Mouse (Mus musculus): ENCODE results near the gene Nucb1.

The Nucb1 gene

GRCm38 (mm10) chr7:45461781-45462180, 48.4 kb downstream of the Nucb1 start:
- no peak for DNase-seq (ENCODE audit: low spot score in 2 of 2)

- DNase-seq (ENCODE audit: low spot score in 2 of 2) = no peak
These were observed 48.9 kb downstream of the Nucb1 start for GRCm38 (mm10) chr7:45461326-45461725.

- DNase-seq (ENCODE audit: low spot score in 2 of 2) = no peak
These were observed 49.3 kb downstream of the Nucb1 start for GRCm38 (mm10) chr7:45460860-45461314.

- no peak for DNase-seq (ENCODE audit: low spot score in 2 of 2)
These were observed 49.8 kb downstream of the Nucb1 start for GRCm38 (mm10) chr7:45460377-45460776.

- peak; percentile 88 to 93 for DNase-seq (ENCODE audit: low spot score in 2 of 2)
These were observed 50.6 kb downstream of the Nucb1 start, which contains the start of gene Ftl1 for GRCm38 (mm10) chr7:45459564-45460140. Gene Ftl1 (minus strand): TSS chr7:45459884.

GRCm38 (mm10) chr7:45458748-45459563, 51.2 kb downstream of the Nucb1 start:
- DNase-seq (ENCODE audit: low spot score in 2 of 2) = peak in 1 of 2 experiments; percentile 62

GRCm38 (mm10) chr7:45457204-45458060, 52.8 kb downstream of the Nucb1 start:
- DNase-seq (ENCODE audit: low spot score in 2 of 2) = no peak

- no peak for DNase-seq (ENCODE audit: low spot score in 2 of 2)
These were observed 53.4 kb downstream of the Nucb1 start for GRCm38 (mm10) chr7:45456721-45457203.

- no peak for DNase-seq (ENCODE audit: low spot score in 2 of 2)
These were observed 54.1 kb downstream of the Nucb1 start for GRCm38 (mm10) chr7:45455932-45456696.

GRCm38 (mm10) chr7:45454971-45455370, 55.2 kb downstream of the Nucb1 start:
- no peak for DNase-seq (ENCODE audit: low spot score in 2 of 2)

- DNase-seq (ENCODE audit: low spot score in 2 of 2) = peak; percentile 79 to 83
These were observed 58.7 kb downstream of the Nucb1 start for GRCm38 (mm10) chr7:45451344-45451982.

- DNase-seq (ENCODE audit: low spot score in 2 of 2) = no peak
These were observed 60.2 kb downstream of the Nucb1 start for GRCm38 (mm10) chr7:45449974-45450373.

- DNase-seq (ENCODE audit: low spot score in 2 of 2) = no peak
These were observed 62.7 kb downstream of the Nucb1 start for GRCm38 (mm10) chr7:45447325-45447990.

GRCm38 (mm10) chr7:45446589-45446988, 63.6 kb downstream of the Nucb1 start:
- DNase-seq (ENCODE audit: low spot score in 2 of 2) = no peak

- no peak for DNase-seq (ENCODE audit: low spot score in 2 of 2)
These were observed 66.4 kb downstream of the Nucb1 start for GRCm38 (mm10) chr7:45443526-45444420.

Data from frontal cortex, postnatal 25 days (tissue).